Mouse (Mus musculus): ENCODE data around the gene Ccl3.

Ccl3 gene

DNA sequence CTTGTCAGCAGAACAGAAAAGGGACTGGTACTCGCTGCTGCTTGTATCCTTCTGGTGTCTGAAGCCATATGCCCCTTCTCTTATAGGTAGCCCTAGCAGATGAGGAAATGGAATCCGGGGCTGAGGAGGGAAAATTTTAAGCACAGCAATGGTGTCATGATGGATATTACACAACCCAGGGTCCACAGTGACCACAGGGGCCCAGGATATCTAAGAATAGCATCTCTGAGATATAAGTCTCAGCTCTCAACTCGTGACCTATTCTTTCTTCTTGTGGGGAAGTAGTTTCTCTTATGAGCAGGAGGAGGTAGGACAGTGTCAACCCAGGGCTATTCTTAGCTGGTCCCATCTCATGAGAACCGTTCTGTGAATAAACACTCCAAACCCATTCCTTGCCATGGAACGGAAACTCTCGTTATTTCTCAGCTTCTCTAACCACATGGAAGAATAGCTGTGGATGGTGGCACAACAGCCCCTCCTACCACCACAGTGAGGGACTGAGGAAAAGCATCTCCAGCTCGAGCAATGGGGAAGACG is at the start of gene Ccl3:
Gene Ccl3, minus strand, starts transcription at position 51 of the 537 bp plus-strand sequence.
- no peak for DNase-seq

- DNase-seq: no peak
Measured at GRCm38 (mm10) chr11:83692008-83692407, 42.9 kb upstream of the Ccl3 start.

- no peak for DNase-seq
Measured at GRCm38 (mm10) chr11:83689918-83690317, 40.8 kb upstream of the Ccl3 start.

DNA sequence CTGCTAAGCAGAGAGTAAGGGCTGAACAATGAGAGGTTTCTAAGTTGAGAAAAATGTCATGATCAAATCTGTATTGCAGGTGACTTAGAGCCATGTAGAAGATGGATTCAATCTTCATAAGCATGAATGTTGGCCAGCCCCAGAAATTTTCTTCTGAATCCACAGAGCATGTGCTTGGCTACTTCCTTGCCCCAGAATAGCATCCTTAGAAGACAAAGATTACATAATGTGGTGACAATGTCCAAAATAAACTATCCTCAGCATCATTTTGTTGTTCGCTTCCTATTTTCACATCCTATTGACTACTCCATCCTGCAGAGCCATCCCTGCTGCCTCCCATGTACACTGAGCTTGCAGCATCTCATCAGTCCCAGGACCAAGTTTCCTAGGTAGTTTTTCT is 26.5 kb upstream of the Ccl3 start:
- DNase-seq: no peak

- peak; percentile 54 for DNase-seq
Measured at GRCm38 (mm10) chr11:83671743-83672142, 22.6 kb upstream of the Ccl3 start.

DNA sequence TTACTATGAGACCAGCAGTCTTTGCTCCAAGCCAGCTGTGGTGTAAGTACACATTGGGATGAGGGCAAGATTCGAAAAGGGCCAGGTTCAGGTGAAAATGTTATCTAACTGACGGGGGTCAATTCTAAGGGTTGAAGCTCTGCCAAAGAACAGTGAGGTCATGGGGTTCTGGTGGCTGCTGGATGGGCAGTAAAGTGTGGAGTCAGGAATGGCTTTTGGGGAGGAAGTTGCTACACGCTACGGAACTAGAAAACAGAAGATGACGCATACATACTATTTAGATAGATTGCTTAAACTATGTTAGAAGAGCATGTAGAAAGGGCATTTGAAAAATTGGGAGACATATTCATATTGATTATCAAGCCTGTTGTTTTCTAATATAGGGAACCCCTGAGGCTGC is 14.4 kb upstream of the Ccl3 start:
- peak; percentile 28 for DNase-seq

GRCm38 (mm10) chr11:83662204-83662603 is 13.0 kb upstream of the Ccl3 start, which contains the start of gene Ccl4:
Ccl4 (plus strand) TSS chr11:83662584.
- no peak for DNase-seq

DNA sequence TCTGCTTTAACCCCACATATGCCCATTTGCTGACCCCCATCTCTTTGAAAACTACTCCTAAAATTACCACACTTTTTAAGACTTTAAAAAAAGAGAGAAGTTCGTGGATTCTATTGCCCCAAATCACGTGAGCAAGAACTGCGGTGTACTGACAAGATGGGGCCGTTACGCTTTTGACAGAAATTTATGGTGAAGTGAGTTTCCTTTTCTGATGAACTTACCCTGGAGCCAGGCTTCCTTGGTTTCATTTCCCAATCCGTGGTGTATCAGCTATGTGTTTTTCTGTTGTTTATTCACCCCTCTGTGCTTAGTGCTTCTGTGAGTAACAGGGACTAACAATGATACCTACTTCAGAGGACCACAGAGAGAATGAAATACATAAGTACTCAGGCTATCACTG is 9.6 kb upstream of the Ccl3 start:
- peak; percentile 13 for DNase-seq

DNA sequence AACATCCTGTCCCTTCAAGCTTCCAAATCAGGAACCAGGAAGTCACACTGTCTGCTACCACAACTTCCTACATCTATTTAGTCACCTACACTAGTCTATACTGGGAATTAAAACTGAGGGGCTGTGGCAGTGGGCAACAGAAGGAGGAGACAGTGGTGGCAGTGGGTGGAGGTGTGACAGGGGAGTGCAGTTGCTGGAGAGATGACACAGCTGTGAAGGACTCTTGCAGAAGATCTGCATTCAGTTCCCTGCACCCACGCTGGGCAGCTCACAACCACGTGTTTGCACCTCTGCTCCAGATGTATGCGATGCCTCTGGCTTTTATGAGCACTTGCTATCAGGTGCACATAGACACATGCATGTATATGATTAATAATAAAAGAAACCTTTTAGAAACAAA is 8.4 kb upstream of the Ccl3 start:
- no peak for DNase-seq

GRCm38 (mm10) chr11:83654606-83655005 is 5.5 kb upstream of the Ccl3 start:
- DNase-seq: no peak

DNA sequence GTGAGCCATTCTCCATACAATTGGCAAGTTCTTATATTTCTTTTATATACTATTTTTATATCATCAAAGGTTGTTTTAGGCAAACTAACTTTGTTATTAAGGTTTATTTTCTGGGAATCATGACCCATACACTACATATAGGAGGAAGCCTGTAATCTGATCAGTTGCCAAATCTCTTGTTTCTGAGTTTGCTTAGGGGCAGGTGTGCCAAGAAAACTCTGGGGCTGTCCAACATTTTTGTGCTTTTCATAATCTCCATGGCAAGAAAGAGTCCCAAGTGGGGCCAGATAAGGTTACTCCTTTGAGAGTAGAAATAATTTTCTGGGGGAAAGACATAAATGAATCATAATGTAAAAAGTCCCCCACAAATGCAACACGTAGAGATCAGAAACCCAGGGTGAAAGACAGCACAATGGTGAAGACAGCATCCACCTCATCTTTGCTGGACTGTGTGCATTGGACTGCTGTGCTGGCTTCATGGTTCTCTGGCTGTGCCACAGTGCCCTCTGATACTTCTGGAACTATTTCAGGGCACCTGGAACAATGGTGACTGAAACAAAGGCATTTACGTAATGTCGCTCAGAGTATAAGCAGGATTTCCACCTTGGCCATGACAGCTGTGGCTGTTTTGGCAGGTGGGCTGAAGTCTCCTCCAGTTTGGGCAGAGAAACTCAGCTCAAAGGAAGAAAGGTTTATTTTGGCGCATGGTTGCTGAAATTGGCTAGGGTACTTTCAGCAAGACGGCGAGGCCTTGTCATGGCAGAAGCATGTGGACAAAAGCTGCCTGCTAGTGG is 2.6 kb downstream of the Ccl3 start:
- DNase-seq: no peak

- no peak for DNase-seq
Measured at GRCm38 (mm10) chr11:83645521-83645920, 3.6 kb downstream of the Ccl3 start, which contains the start of gene Rpl9-ps1. Rpl9-ps1 (minus strand) TSS chr11:83645621.

DNA sequence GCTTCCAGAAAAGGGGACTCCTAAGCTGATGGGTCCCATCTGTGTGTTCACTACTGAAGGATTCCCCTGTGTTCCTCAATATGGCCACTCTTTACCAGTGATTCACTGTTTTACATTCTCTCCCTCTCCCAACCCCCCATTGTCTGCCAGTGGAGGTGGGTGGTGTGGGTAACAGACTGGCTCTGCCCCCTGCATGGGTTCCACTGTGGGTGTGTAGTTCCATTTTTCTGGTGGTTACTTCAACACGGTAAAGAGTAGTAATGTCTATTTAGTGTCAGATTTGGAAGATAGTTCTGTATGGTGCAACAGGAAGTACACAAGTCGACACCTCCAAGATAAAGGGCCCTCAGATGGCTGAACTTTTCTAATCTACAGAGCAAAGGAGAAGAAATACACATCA is 7.9 kb downstream of the Ccl3 start:
- DNase-seq: no peak

GRCm38 (mm10) chr11:83640141-83640540 is 9.0 kb downstream of the Ccl3 start:
- DNase-seq: peak; percentile 69

- peak; percentile 58 for DNase-seq
Measured at GRCm38 (mm10) chr11:83639533-83639932, 9.6 kb downstream of the Ccl3 start.

DNA sequence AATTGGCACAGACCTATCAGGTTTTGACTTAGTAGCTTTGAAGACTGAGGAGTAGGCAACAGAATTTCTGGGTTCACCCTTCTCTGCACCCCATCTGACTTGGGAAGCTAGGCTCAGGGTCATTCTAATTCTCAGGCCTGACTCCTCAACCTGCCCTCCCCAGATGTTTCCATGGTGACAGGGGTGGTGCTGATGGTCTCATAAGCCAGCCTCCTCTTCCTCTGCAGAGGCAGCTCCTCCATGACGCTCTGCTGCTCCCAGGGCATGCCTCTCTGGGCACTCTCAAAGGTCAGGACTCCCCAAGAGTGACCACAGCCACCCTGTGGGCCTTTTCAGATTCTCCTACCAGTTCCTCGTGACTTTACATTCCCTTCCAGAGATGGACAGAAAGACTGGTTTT is 10.2 kb downstream of the Ccl3 start:
- DNase-seq: no peak

GRCm38 (mm10) chr11:83636742-83637235 is 12.4 kb downstream of the Ccl3 start:
- DNase-seq: no peak

GRCm38 (mm10) chr11:83634898-83635297 is 14.3 kb downstream of the Ccl3 start:
- no peak for DNase-seq

- no peak for DNase-seq
Measured at GRCm38 (mm10) chr11:83634425-83634824, 14.7 kb downstream of the Ccl3 start.

DNA sequence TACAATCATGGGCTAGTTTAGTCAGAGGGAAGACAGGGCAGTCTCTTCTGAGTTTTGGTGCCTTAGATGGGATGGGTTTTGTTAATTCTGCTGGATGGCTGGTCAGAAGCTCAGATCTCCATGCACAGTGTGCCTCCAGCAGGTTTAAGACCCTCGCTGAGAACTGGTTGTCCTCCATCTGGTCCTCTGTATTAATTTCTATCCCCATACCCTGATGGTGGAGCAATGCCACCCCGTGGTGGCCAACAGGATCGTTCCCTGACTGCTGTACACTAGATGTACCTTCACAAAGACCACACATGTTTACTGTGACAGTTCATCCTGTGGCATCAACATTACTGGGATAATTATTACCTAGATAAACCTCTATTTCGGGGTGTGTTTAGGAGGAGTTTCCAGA is 16.4 kb downstream of the Ccl3 start:
- peak; percentile 33 for DNase-seq

GRCm38 (mm10) chr11:83631065-83631464 is 18.1 kb downstream of the Ccl3 start:
- DNase-seq: no peak

DNA sequence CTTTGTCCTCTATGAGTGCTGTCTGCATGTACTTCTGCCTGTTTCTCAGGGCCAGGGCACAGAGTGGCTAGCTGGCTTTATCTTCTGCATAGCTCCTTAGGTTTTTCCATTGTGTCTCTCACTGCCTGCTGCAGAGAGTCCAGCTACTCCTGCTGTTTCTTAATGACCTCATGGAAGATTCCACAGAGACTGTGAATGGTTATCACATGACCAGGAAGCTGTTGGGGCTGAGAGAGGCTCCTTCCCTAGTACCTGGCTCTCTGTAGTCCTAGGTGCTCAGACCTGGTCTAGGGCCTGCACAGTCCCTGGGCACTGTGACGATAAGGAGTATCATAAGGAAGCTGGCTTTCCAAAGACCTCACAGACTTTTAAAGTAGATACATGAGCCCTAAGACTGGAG is 18.5 kb downstream of the Ccl3 start:
- peak; percentile 31 for DNase-seq

DNA sequence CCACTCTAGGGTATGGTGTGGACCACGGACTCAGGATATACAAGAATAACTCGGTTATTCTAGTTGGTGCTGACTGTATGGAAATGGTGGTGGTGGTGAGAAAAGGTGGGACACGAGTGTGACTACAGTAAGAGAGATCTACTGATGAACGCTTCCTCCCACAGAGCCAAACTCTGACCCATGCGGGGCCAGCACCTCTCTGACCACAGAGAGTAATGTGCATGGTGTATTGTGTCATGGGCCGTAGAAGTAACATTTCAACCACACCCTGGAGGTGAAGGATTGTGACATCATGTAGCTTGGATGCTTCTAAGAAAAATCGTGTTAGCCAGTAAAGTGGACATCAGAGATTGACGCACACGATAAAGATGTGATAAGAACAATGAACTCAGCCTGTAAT is 20.3 kb downstream of the Ccl3 start:
- peak; percentile 31 for DNase-seq

DNA sequence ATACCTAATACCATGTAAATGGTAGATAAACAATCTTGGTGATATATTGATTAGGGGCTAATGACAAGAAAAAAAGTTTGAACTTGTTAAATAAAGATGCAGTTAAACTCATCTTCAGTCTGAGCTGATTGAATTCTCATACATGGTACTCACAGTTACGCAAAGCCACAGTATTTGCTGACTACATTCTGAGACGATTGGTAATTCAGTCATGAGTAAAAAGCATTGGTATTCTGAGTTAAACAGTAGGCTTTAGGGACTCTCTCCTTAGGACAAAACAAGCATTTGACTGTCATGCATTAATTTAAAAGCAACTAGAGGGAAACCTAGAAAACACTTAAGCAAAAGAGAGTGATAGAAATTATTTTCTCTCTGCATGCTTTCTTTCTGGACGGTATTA is 25.6 kb downstream of the Ccl3 start:
- no peak for DNase-seq
